Mouse (Mus musculus): ENCODE measurements at regions not wholly inside any gene's neighbourhood (a gene's known extent, or its start where the extent isn't known, plus 50 kb on each side); places are given as distances from the start of the nearest gene placed in this dataset.

DNA sequence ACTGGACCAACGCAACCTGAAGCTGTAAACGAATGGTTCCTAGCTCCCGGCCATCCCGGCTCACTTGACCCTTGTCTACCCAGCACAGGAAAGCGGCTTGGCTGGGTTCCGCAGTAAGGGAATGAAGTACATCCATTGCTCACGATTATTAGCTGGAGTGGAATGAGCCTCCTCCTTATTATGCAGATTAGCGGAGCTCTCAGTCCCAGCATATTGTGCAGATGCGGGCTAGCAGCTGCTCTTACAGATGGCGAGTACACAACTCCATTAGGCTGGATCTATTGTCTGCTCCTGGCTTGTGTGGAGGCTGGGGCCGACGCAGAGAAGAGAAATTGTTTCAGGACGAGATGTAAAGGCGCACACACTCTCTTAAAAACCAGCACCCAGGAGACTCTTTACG is 152.5 kb downstream of the Lnpk start:
- no peak for TF ChIP-seq EP300 (IDR thresholded peaks at IDR 0.05; ENCODE audit: low read depth)
- TF ChIP-seq CTCF (IDR thresholded peaks at IDR 0.05; ENCODE audit: low read depth): no peak

Data from heart, postnatal 0 days (tissue).